Mouse (Mus musculus) monocyte, adult 2 months (primary cell): ENCODE data around the gene Gm13691.
"Not testable (repeated sequence)": the region's sequence is repeated elsewhere in the genome, so short reads cannot be mapped to it uniquely, and the experiment has no call there.

Source experiments
- DNase-seq, 2 experiments: peaks; one replicate each; pipeline ENCODE4 v3.0.0; 2022; ENCODE audit warnings: low spot score in 2 of 2, low read depth in 1 of 2

Gm13691 gene

DNA sequence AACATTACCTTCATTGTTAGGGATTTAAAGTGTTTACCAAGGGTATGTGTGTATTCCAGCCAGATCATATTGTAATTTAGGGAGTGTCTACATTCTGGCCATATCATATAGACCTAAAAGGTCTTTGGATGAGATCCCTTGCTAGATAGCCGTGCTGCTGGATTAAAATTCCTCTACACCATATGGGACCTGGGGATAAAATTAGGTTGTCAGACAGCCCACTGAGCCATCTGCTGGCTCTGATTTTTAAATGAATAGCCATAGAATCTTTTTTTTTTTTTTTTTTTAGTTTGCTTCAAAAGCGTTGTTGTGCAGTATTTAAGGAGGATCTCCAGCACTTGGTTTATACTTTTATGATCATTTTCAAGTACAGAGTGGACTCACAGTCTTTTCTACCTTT, 42.2 kb downstream of the Gm13691 start:
- DNase-seq, result no peak

DNA sequence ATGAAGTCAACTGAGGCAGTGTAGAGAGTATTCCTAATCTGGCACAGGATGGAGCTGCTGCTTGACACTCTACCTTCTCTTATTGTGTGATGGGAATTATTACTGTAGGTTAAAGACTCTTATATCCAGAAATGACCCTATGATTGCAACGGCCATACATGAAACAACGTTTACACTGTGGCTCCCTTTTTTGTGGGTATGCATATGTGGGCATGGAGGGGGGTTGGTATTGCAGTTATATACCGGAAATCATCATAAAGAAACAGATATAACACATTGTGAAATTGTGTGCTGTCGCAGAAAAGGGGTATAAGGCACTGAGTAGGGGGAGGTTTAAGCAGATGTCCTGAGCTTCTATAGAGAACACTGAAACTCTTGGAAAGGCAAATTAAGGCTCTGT, 45.6 kb downstream of the Gm13691 start:
- DNase-seq, result no peak

DNA sequence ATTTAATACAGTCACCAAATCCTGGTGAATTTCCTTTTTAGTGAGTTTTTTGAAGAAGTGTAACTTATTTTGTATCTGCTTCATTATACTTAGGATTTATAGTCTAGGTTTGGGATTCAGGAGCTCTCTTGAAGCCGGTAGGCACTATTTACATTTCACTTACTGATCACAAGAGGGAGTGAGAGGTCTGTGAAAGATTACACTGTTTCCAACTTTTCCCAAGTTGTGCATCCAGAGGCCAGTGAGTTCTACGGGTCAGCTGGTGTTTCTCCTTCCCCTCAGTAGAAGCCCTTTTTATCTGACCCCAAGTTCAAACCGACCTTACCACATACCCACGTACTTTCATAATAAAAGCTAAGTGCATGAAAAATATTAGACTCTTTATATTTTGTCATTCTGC, 47.0 kb downstream of the Gm13691 start:
- DNase-seq, result no peak

GRCm38 (mm10) chr2:84037943-84038342, 47.6 kb downstream of the Gm13691 start:
- not testable (repeated sequence) for DNase-seq

DNA sequence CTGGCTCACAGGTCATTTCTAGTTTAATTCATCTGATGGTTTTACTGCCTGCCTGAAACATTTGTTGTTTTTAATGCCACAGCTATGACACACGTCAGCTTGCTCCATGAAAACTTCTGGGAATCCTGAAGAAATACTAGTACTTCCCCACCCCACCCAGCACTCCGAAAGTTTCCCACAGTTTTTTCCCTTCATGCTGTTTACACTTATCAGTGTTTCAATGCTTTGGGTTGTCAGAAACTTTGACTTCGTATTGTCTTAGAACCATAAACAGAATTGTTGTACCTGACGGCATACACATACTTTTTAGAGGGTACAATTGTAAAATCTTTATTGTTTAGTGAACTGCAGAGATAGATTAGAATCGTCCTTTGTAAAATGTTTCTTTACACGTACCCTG, 48.9 kb downstream of the Gm13691 start:
- DNase-seq, result no peak
